Mouse (Mus musculus) limb, embryonic 15.5 days (tissue): ENCODE measurements at regions not wholly inside any gene's neighbourhood (a gene's known extent, or its start where the extent isn't known, plus 50 kb on each side); places are given as distances from the start of the nearest gene placed in this dataset.
A peak's percentile ranks its signal among the peaks of the same experiment; 100 is the strongest.

Source experiments
- ATAC-seq: fragments of 200-750 bp; cut with Nextera tagmentation; 2 replicates; pipeline ENCODE4 v1.8.0; 2017; ENCODE audit warnings: low read depth, moderate TSS enrichment; ENCODE audit not compliant: insufficient number of reproducible peaks, low FRiP score, low TSS enrichment
- H3K27ac ChIP-seq: fragments of 300-500 bp; sonication (generic); 2 replicates; pipeline ENCODE4 v1.5.1; 2015; ENCODE audit warnings: moderate library complexity, mild to moderate bottlenecking, inconsistent platforms
- H3K27me3 ChIP-seq: fragments of 300-500 bp; sonication (generic); 2 replicates; pipeline ENCODE4 v1.6.1; 2015; ENCODE audit warnings: inconsistent platforms
- H3K36me3 ChIP-seq: fragments of 300-500 bp; sonication (generic); 2 replicates; pipeline ENCODE4 v1.6.1; 2015; ENCODE audit warnings: inconsistent platforms
- H3K4me1 ChIP-seq: fragments of 300-500 bp; sonication (generic); 2 replicates; pipeline ENCODE4 v1.6.1; 2015; ENCODE audit warnings: inconsistent platforms
- H3K4me2 ChIP-seq: fragments of 300-500 bp; sonication (generic); 2 replicates; pipeline ENCODE4 v1.6.1; 2015; ENCODE audit warnings: mild to moderate bottlenecking, inconsistent platforms
- H3K4me3 ChIP-seq: fragments of 300-500 bp; sonication (generic); 2 replicates; pipeline ENCODE4 v1.5.1; 2015; ENCODE audit warnings: mild to moderate bottlenecking, inconsistent platforms
- H3K9ac ChIP-seq: fragments of 300-500 bp; sonication (generic); 2 replicates; pipeline ENCODE4 v1.6.1; 2015; ENCODE audit warnings: inconsistent platforms
- H3K9me3 ChIP-seq: fragments of 300-500 bp; sonication (generic); 2 replicates; pipeline ENCODE4 v1.6.1; 2016; ENCODE audit warnings: inconsistent platforms
- WGBS: fragments of 180-500 bp; shearing (Covaris S2); methylation state at CpG from one replicate; pipeline ENCODE4 v1.1.7; 2015; 5-methylcytosine and 5-hydroxymethylcytosine counted together

GRCm38 (mm10) chr5:101242651-101243050 is 397.1 kb downstream of the Gpat3 start:
- Histone ChIP-seq H3K9ac (no peak overlapping the region), H3K27ac (no peak overlapping the region), H3K9me3 (no peaks in the 10 kb centered on the region), H3K27me3 (no peaks in the 10 kb centered on the region), H3K36me3 (no peaks in the 10 kb centered on the region), H3K4me3 (no peak overlapping the region), H3K4me2 (no peak overlapping the region), H3K4me1 (no peaks in the 10 kb centered on the region)
- ATAC-seq: no peak
- WGBS: 64% methylated on average over 2 of the region's 2 CpGs

DNA sequence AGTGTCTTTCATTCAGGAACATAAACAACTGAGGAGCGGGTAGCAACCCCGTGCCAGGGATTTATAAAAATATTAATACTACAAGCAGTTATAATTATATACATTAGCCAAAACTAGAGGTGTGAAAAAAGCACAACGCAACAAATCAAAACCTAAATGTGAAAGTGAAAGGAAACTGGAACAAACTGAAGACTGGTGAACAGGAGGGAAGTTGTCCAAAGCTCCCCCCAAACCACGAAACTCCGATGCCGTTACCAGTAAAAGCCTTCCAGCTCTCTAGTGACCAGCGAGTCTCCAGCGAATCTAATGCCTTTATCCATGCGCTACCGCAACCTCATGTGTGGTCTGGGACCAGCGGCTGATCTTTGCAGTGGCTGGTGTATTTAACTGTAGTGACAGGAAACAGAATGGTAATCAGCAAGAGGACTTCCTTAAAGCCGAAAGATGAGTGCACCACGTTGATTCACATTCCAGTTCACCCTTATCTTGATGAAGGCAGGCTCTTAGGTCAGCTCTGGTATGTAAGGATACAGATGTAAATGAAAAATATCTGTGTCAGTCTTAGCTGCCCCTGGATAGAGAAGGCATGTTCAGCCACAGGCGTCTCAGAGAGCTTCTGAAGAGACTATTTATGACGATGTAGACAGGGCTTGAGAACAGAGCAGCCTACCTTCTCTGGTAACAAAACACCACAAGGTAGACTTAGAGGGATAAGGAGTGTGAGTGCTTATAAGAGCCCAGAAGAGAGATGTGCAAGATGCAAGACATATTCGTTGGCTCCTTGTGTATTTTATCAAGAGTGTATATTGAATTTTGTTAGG is 394.0 kb downstream of the Gpat3 start:
- Histone ChIP-seq H3K9ac (no peak overlapping the region), H3K4me1 (no peaks in the 10 kb centered on the region), H3K4me2 (no peak overlapping the region), H3K9me3 (no peaks in the 10 kb centered on the region), H3K36me3 (no peaks in the 10 kb centered on the region), H3K27ac (no peak overlapping the region), H3K27me3 (no peaks in the 10 kb centered on the region), H3K4me3 (peak overlapping the region; percentile 20; the same call in 1 of the 2 replicates)
- no peak for ATAC-seq
- 60% methylated on average over 16 of the region's 16 CpGs for WGBS

GRCm38 (mm10) chr5:101236163-101236693 is 390.7 kb downstream of the Gpat3 start:
- peak; percentile 61 for ATAC-seq
- Histone ChIP-seq H3K4me2 (no peak overlapping the region), H3K27me3 (no peaks in the 10 kb centered on the region), H3K4me3 (no peak overlapping the region), H3K9ac (no peak overlapping the region), H3K4me1 (no peaks in the 10 kb centered on the region), H3K27ac (peak overlapping the region; percentile 19; the same call in 1 of the 2 replicates), H3K9me3 (no peaks in the 10 kb centered on the region), H3K36me3 (no peaks in the 10 kb centered on the region)
- WGBS: 51% methylated on average over 9 of the region's 9 CpGs

DNA sequence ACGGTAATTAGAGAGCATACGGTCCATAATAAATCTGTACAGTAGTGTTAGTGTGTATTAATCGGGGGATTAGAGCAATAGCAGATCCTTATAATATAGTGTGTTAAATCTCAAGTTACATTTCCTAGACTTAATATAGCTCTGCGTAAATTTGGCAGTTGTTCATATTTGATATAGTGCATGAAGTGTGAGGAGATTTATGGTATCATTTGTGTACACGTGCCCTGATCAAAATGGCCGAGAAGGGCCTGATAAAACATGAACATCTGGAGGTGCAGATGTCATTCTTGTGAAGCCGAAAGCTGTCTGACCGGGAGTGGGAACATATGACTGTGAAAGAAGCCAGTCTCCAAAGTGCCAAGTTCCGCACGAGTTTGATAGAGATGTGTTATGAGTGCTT is 376.9 kb downstream of the Gpat3 start:
- no peaks in the 10 kb centered on the region for H3K4me1 ChIP-seq
- H3K27me3 ChIP-seq: no peaks in the 10 kb centered on the region
- WGBS: 38% methylated on average over 10 of the region's 10 CpGs
- H3K4me3 ChIP-seq: no peak overlapping the region
- H3K27ac ChIP-seq: no peak overlapping the region
- H3K36me3 ChIP-seq: no peaks in the 10 kb centered on the region
- ATAC-seq: no peak
- H3K9ac ChIP-seq: no peak overlapping the region
- H3K4me2 ChIP-seq: no peak overlapping the region
- H3K9me3 ChIP-seq: no peaks in the 10 kb centered on the region

DNA sequence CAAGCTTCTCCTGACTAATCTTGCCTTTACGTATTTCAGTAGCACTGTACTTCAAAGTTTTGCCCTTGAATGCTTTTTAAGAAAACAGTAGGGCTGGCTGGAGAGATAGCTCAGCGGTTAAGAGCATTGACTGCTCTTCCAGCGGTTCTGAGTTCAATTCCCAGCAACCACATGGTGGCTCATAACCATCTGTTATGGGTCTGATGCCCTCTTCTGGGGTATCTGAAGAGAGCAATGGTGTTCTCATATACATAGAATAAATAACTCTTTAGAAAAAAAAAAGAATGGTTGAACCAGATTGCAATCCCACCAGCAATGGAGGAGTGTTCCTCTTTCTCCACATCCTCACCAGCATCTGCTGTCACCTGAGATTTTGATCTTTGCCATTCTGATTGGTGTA is 372.6 kb downstream of the Gpat3 start:
- no peak for ATAC-seq
- Histone ChIP-seq H3K4me2 (no peak overlapping the region), H3K9ac (no peak overlapping the region), H3K9me3 (no peaks in the 10 kb centered on the region), H3K36me3 (no peaks in the 10 kb centered on the region), H3K27ac (no peak overlapping the region), H3K27me3 (no peaks in the 10 kb centered on the region), H3K4me1 (no peaks in the 10 kb centered on the region), H3K4me3 (no peak overlapping the region)
- 89% methylated on average over 3 of the region's 3 CpGs for WGBS

DNA sequence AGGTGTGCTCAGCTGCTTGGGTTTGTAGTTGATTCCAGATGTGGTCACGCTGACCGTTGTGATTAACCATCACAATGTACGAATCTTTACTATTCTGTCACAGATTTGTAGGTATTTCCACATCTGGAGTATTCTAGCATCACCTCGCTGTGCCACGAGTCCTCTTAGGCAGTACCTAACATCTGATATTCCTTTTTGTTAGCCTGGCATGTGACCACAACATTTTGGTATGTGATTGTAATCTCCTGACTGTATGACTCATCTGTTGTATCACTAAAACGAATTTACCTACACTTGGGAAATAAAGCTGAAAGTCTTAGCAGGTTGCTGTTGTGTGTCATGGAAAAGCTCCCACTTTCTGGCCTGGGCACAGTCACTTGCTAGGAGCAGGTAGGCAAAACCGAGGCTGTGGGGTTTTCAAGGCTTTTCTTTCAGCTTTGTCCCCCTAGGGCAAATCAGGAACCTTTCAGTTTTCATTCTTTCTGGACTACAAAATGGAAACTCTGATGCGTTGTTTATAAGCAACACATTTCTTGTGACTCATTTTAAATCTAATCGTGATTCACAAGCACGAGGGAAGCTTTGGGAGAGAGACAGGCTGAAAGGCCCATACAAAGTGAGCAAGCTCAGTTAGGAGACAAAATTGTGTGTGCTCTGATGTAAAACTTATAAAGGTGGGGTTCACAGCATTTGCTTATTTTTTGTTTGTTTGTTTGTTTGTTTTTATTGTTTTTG is 371.5 kb downstream of the Gpat3 start:
- Histone ChIP-seq H3K9me3 (no peaks in the 10 kb centered on the region), H3K36me3 (no peaks in the 10 kb centered on the region), H3K9ac (no peak overlapping the region), H3K27ac (no peak overlapping the region), H3K4me1 (no peaks in the 10 kb centered on the region), H3K27me3 (no peaks in the 10 kb centered on the region), H3K4me2 (no peak overlapping the region), H3K4me3 (no peak overlapping the region)
- WGBS: 68% methylated on average over 10 of the region's 10 CpGs
- no peak for ATAC-seq

DNA sequence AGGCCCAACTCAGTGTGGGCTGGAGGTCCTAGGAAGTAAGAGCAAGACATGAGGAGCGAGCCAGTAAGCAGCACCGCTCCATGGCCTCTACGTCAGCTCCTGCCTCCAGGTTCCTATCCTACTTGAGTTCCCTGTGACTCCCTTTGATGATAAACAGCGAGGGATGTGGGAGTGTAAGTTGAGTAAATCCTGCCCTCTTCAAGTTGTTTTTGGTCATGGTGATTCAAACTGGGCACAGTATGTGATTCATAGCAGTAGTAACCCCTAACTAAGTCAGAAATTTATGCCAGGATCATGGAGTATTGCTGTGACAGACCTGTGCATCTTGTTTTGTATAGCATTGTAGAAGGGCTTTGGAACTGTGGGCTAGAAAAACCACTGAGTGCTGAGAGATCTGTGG is 366.5 kb downstream of the Gpat3 start:
- Histone ChIP-seq H3K4me1 (no peaks in the 10 kb centered on the region), H3K4me2 (no peak overlapping the region), H3K36me3 (no peaks in the 10 kb centered on the region), H3K9ac (no peak overlapping the region), H3K27ac (no peak overlapping the region), H3K4me3 (no peak overlapping the region), H3K9me3 (no peaks in the 10 kb centered on the region), H3K27me3 (no peaks in the 10 kb centered on the region)
- WGBS: 90% methylated on average over 4 of the region's 4 CpGs
- ATAC-seq: no peak

- Histone ChIP-seq H3K4me1 (no peaks in the 10 kb centered on the region), H3K4me3 (no peak overlapping the region), H3K27ac (no peak overlapping the region), H3K36me3 (no peaks in the 10 kb centered on the region), H3K27me3 (no peaks in the 10 kb centered on the region), H3K4me2 (no peak overlapping the region), H3K9ac (no peak overlapping the region), H3K9me3 (no peaks in the 10 kb centered on the region)
- no peak for ATAC-seq
- 87% methylated on average over 5 of the region's 5 CpGs for WGBS
Measured at GRCm38 (mm10) chr5:101208150-101208549, 362.6 kb downstream of the Gpat3 start.

- no peak overlapping the region for H3K27ac ChIP-seq
- H3K27me3 ChIP-seq: no peaks in the 10 kb centered on the region
- no peak for ATAC-seq
- no peak overlapping the region for H3K4me3 ChIP-seq
- H3K9ac ChIP-seq: no peak overlapping the region
- WGBS: 80% methylated on average over 4 of the region's 4 CpGs
- H3K9me3 ChIP-seq: no peaks in the 10 kb centered on the region
- H3K4me1 ChIP-seq: no peaks in the 10 kb centered on the region
- H3K36me3 ChIP-seq: no peaks in the 10 kb centered on the region
- H3K4me2 ChIP-seq: no peak overlapping the region
Measured at GRCm38 (mm10) chr5:101195501-101195900, 350.0 kb downstream of the Gpat3 start.

DNA sequence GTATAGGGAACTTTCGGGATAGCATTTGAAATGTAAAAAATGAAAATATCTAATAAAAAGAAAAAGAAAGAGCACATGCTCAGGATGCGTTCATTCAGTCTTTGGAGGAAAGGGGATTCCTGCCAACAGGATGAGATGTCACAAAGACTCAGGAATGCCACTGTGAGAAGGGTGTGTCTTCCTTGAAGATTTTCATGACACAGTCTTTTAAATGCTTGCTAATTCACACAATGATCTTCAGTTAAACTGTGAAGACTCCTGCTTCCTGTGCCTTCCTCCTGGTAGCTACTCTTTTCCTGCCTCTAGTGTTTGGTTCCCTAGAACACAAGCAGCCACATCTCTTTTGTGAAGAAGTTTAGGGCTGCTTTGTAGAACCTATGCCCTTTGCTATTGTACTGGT is 345.5 kb downstream of the Gpat3 start:
- H3K4me2 ChIP-seq: no peak overlapping the region
- no peak overlapping the region for H3K4me3 ChIP-seq
- 78% methylated on average over 2 of the region's 2 CpGs for WGBS
- H3K27me3 ChIP-seq: no peaks in the 10 kb centered on the region
- H3K9me3 ChIP-seq: no peaks in the 10 kb centered on the region
- no peaks in the 10 kb centered on the region for H3K4me1 ChIP-seq
- H3K9ac ChIP-seq: no peak overlapping the region
- H3K27ac ChIP-seq: no peak overlapping the region
- ATAC-seq: no peak
- no peaks in the 10 kb centered on the region for H3K36me3 ChIP-seq

DNA sequence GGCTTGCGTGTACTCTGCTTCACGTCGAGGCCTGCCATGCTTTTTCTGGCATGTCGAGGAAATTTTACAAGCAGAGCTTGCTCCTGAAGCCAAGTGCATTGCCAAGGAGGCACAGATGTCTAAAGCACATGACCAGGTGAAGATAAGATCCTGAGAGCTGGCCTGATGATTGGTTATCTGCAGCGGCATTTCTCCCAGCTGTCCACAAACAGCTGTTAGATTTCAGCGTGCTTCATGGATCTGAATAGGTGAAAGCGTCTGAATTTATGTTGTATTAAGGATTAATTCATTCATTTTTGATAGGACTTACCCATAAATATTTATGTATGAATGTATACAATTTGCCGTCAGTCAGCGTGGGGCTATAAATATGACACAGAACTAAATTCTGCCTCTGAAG is 327.7 kb downstream of the Gpat3 start:
- no peak for ATAC-seq
- H3K4me2 ChIP-seq: no peak overlapping the region
- H3K4me3 ChIP-seq: no peak overlapping the region
- 54% methylated on average over 9 of the region's 9 CpGs for WGBS
- H3K36me3 ChIP-seq: no peaks in the 10 kb centered on the region
- no peaks in the 10 kb centered on the region for H3K9me3 ChIP-seq
- no peak overlapping the region for H3K27ac ChIP-seq
- H3K4me1 ChIP-seq: 0 out of 2 replicates have a peak, but pooled peaks cover 2% of the 10 kb centered on the region
- H3K9ac ChIP-seq: no peak overlapping the region
- no peaks in the 10 kb centered on the region for H3K27me3 ChIP-seq

DNA sequence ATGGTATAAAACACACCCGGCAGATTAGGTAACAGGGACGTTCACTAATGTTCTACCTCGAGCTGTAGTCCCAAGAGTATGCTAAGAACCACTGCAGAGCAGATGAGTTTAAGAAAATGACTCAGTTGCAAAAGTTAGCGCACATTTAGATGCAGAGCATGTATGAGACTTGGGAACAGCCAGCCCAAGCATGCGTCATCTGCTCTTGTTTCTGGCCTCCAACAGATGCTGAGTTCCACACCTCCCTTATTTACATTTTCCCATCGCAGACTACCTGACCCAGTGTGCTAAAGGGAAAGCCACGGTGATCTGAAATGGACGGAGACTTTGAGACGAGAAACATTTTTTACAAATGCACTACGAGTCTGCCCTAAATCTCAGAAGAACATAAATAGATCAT is 327.3 kb downstream of the Gpat3 start:
- Histone ChIP-seq H3K36me3 (no peaks in the 10 kb centered on the region), H3K27me3 (no peaks in the 10 kb centered on the region), H3K4me1 (0 out of 2 replicates have a peak, but pooled peaks cover 2% of the 10 kb centered on the region), H3K4me2 (no peak overlapping the region), H3K27ac (no peak overlapping the region), H3K4me3 (no peak overlapping the region), H3K9ac (no peak overlapping the region), H3K9me3 (no peaks in the 10 kb centered on the region)
- ATAC-seq: no peak
- WGBS: 61% methylated on average over 10 of the region's 10 CpGs
